Mouse (Mus musculus): Measurements from ENCODE around the gene Ppp1r2. TPM values are rescaled to one million over a fixed set of nuclear protein-coding genes. Genes with fewer than 3 reads are reported as not detected.

Ppp1r2 gene
- polyA plus RNA-seq, 1 experiment from 2014 or later: 90.5 TPM

DNA sequence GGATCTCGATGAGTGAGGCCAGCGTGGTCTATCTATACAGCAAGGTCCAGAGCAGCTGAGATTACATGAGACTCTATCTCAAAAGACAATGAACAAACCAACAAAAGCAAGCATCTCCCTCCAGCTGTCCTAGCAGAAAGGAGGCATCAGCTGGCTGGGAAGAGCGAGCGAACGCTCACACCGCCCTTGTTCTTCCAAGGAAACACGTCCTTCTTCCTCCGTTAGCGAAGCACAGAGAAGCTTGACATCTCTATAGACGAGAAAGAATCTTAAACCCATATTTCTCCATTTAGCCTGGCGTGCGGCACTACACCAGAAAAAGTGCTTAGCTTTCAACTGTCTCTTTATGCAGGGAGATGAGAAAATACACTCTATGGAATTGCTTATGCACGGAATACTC, 26.4 kb downstream of the Ppp1r2 start:
- Histone ChIP-seq H3K27ac (ENCODE audit: low read depth, low read length) (no peak overlapping the region), H3K9me3 (replicated peaks; ENCODE audit: control insufficient read depth, low read length) (no peaks in the 10 kb centered on the region), H3K4me1 (ENCODE audit: control insufficient read depth, insufficient read depth, low read length) (no peaks in the 10 kb centered on the region)

DNA sequence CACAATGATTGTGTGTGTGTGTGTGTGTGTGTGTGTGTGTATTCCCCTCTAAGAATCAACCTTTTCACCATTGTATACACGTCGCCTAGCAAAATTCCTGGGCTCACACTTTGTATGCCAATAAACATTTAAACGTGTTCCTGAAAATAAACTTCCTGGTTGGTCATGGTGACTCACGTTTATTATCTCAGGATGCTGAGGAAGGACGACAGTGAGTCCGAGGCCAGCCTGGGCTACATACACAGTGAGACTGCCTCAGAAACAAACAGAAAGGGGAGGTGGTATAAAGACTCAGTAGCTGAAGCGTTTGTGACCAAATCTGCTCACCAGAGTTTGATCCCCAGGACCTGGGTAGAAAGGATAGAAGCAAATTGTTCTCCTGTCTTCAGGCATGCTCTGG, 27.6 kb downstream of the Ppp1r2 start:
- no peak overlapping the region for H3K4me3 ChIP-seq (ENCODE audit: low read depth, low read length)

More for the DNA sequence above, 26.4 kb downstream of the Ppp1r2 start:
- DNase-seq (ENCODE audit: low spot score) (no peak), ATAC-seq (no peak)
- Histone ChIP-seq H3K9ac (ENCODE audit: low read length) (no peak overlapping the region), H3K36me3 (ENCODE audit: control insufficient read depth, insufficient read depth, low read length) (peaks cover 10% of the 10 kb centered on the region), H3K27me3 (replicated peaks; ENCODE audit: control insufficient read depth, insufficient read depth, low read length) (no peaks in the 10 kb centered on the region), H3K4me3 (ENCODE audit: low read depth, low read length) (no peak overlapping the region), H3K4me2 (ENCODE audit: low read length) (no peak overlapping the region)
- WGBS: 91% methylated on average over 13 of the region's 13 CpGs

DNA sequence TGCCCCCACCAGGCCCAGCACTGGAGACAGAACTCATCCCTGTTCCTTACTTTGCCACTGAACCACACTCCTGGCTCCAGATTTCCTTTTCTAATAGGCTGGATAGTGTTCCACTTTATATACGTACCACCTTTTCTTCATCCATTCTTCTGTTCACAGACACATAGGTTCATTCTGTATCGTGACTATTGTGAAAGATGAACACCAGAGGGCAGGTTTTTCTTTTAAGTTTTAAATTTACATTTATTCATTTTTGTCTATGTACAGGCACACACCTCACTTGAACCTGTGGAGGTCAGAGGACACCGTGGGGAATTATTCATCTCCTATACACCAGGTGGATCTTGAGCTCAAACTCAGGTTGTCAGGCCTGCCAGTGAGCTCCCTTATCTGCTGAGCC, 31.0 kb downstream of the Ppp1r2 start:
- 88% methylated on average over 3 of the region's 3 CpGs for WGBS
- DNase-seq (ENCODE audit: low spot score): no peak
- no peak overlapping the region for H3K4me2 ChIP-seq (ENCODE audit: low read length)

More for the DNA sequence above, 27.6 kb downstream of the Ppp1r2 start:
- H3K4me2 ChIP-seq (ENCODE audit: low read length): no peak overlapping the region
- no peak for ATAC-seq
- no peak overlapping the region for H3K9ac ChIP-seq (ENCODE audit: low read length)
- no peaks in the 10 kb centered on the region for H3K4me1 ChIP-seq (ENCODE audit: control insufficient read depth, insufficient read depth, low read length)
- H3K36me3 ChIP-seq (ENCODE audit: control insufficient read depth, insufficient read depth, low read length): peaks cover 6% of the 10 kb centered on the region; the same call in 1 of the 2 replicates
- H3K27ac ChIP-seq (ENCODE audit: low read depth, low read length): no peak overlapping the region
- no peaks in the 10 kb centered on the region for H3K9me3 ChIP-seq (replicated peaks; ENCODE audit: control insufficient read depth, low read length)
- no peaks in the 10 kb centered on the region for H3K27me3 ChIP-seq (replicated peaks; ENCODE audit: control insufficient read depth, insufficient read depth, low read length)
- 83% methylated on average over 7 of the region's 7 CpGs for WGBS
- no peak for DNase-seq (ENCODE audit: low spot score)

GRCm38 (mm10) chr16:31241433-31241832, 33.6 kb downstream of the Ppp1r2 start:
- no peak overlapping the region for H3K4me2 ChIP-seq (ENCODE audit: low read length)
- 88% methylated on average over 9 of the region's 9 CpGs for WGBS
- H3K9me3 ChIP-seq (replicated peaks; ENCODE audit: control insufficient read depth, low read length): no peaks in the 10 kb centered on the region
- no peak overlapping the region for H3K27ac ChIP-seq (ENCODE audit: low read depth, low read length)
- ATAC-seq: no peak
- no peaks in the 10 kb centered on the region for H3K36me3 ChIP-seq (ENCODE audit: control insufficient read depth, insufficient read depth, low read length)
- H3K4me3 ChIP-seq (ENCODE audit: low read depth, low read length): no peak overlapping the region
- H3K27me3 ChIP-seq (replicated peaks; ENCODE audit: control insufficient read depth, insufficient read depth, low read length): no peaks in the 10 kb centered on the region
- H3K4me1 ChIP-seq (ENCODE audit: control insufficient read depth, insufficient read depth, low read length): no peaks in the 10 kb centered on the region
- no peak overlapping the region for H3K9ac ChIP-seq (ENCODE audit: low read length)
- DNase-seq (ENCODE audit: low spot score): no peak

More for the DNA sequence above, 31.0 kb downstream of the Ppp1r2 start:
- Histone ChIP-seq H3K9me3 (replicated peaks; ENCODE audit: control insufficient read depth, low read length) (no peaks in the 10 kb centered on the region), H3K4me3 (ENCODE audit: low read depth, low read length) (no peak overlapping the region), H3K27ac (ENCODE audit: low read depth, low read length) (no peak overlapping the region), H3K27me3 (replicated peaks; ENCODE audit: control insufficient read depth, insufficient read depth, low read length) (no peaks in the 10 kb centered on the region), H3K9ac (ENCODE audit: low read length) (no peak overlapping the region), H3K4me1 (ENCODE audit: control insufficient read depth, insufficient read depth, low read length) (no peaks in the 10 kb centered on the region), H3K36me3 (ENCODE audit: control insufficient read depth, insufficient read depth, low read length) (no peaks in the 10 kb centered on the region)
- no peak for ATAC-seq

- no peaks in the 10 kb centered on the region for H3K4me1 ChIP-seq (ENCODE audit: control insufficient read depth, insufficient read depth, low read length)
- no peak overlapping the region for H3K9ac ChIP-seq (ENCODE audit: low read length)
- no peak overlapping the region for H3K27ac ChIP-seq (ENCODE audit: low read depth, low read length)
- H3K36me3 ChIP-seq (ENCODE audit: control insufficient read depth, insufficient read depth, low read length): no peaks in the 10 kb centered on the region
- no peak overlapping the region for H3K4me3 ChIP-seq (ENCODE audit: low read depth, low read length)
- no peak overlapping the region for H3K4me2 ChIP-seq (ENCODE audit: low read length)
- no peaks in the 10 kb centered on the region for H3K9me3 ChIP-seq (replicated peaks; ENCODE audit: control insufficient read depth, low read length)
- DNase-seq (ENCODE audit: low spot score) (no peak), ATAC-seq (no peak)
- 91% methylated on average over 8 of the region's 8 CpGs for WGBS
- no peaks in the 10 kb centered on the region for H3K27me3 ChIP-seq (replicated peaks; ENCODE audit: control insufficient read depth, insufficient read depth, low read length)
These were observed 34.5 kb downstream of the Ppp1r2 start for GRCm38 (mm10) chr16:31240569-31240968.

DNA sequence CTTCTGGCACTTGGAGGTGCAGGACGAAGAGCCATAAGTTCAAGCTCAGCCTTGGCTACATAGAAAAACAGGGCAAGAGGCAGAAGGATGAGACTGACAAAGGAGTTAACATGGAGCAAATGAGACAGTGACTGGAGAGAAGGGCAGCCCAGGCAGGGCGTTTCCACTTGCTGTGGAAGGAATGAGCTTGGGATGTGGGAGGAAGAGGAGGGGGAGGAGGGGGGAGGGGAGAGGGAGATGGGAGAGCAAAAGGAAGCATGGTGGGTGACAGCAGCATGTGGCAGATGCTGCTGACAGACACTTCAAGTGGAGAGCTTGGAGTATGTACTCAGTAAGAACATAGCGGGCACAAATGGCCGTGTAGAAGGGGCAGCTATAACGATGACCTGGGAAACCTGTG, 36.8 kb downstream of the Ppp1r2 start:
- Histone ChIP-seq H3K36me3 (ENCODE audit: control insufficient read depth, insufficient read depth, low read length) (no peaks in the 10 kb centered on the region), H3K4me2 (ENCODE audit: low read length) (no peak overlapping the region), H3K9ac (ENCODE audit: low read length) (no peak overlapping the region), H3K27me3 (replicated peaks; ENCODE audit: control insufficient read depth, insufficient read depth, low read length) (no peaks in the 10 kb centered on the region), H3K27ac (ENCODE audit: low read depth, low read length) (no peak overlapping the region), H3K9me3 (replicated peaks; ENCODE audit: control insufficient read depth, low read length) (no peaks in the 10 kb centered on the region), H3K4me1 (ENCODE audit: control insufficient read depth, insufficient read depth, low read length) (peaks cover 8% of the 10 kb centered on the region), H3K4me3 (ENCODE audit: low read depth, low read length) (no peak overlapping the region)
- ATAC-seq (no peak), DNase-seq (ENCODE audit: low spot score) (no peak)
- WGBS: 78% methylated on average over 5 of the region's 5 CpGs

DNA sequence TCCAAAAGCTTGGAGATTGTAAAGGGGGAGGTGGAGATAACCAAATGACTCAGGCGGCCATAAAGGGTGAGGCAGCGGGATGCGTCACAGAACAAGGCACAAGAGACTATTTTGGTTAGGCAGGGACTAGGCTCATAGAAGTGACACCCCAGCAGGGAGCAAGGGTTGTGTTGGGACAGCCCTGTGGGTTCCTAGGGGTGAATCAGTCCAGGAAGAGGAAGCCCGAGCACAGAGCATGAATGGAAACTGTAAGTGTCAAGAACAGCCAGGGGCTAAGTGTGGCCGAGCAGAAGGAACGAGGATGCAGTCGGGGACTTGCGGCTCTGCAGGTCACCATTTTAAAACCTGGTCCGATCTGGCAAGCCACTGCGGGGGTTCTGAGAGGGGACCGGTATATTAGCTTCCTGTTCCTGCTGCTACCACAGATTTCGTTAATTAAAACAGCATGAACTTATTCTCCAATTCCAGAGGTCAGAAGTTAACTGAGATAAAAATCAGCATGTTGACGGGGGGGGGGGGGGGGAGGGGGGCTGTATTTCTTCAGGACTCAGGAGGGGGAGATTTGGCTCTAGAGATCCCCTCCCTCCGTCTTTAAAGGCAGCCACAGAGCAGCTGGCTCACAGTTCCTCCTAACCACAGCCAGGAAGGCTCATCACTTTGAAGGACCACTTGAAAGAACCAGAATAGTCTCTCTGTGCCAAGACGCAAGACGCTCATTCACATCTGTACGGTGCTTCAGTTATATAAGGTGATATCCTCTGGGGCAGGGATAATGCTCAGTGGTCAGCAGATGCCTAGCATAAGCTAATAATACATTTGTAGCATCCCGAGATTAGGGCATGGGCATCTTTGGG, 39.4 kb downstream of the Ppp1r2 start:
- H3K27me3 ChIP-seq (replicated peaks; ENCODE audit: control insufficient read depth, insufficient read depth, low read length): no peaks in the 10 kb centered on the region
- H3K4me1 ChIP-seq (ENCODE audit: control insufficient read depth, insufficient read depth, low read length): peaks cover 8% of the 10 kb centered on the region
- DNase-seq (ENCODE audit: low spot score) (no peak), ATAC-seq (no peak)
- no peak overlapping the region for H3K27ac ChIP-seq (ENCODE audit: low read depth, low read length)
- no peak overlapping the region for H3K4me2 ChIP-seq (ENCODE audit: low read length)
- no peaks in the 10 kb centered on the region for H3K36me3 ChIP-seq (ENCODE audit: control insufficient read depth, insufficient read depth, low read length)
- H3K9me3 ChIP-seq (replicated peaks; ENCODE audit: control insufficient read depth, low read length): no peaks in the 10 kb centered on the region
- no peak overlapping the region for H3K9ac ChIP-seq (ENCODE audit: low read length)
- H3K4me3 ChIP-seq (ENCODE audit: low read depth, low read length): no peak overlapping the region
- WGBS: 39% methylated on average over 17 of the region's 18 CpGs

- Histone ChIP-seq H3K9me3 (replicated peaks; ENCODE audit: control insufficient read depth, low read length) (no peaks in the 10 kb centered on the region), H3K4me3 (ENCODE audit: low read depth, low read length) (no peak overlapping the region), H3K27me3 (replicated peaks; ENCODE audit: control insufficient read depth, insufficient read depth, low read length) (no peaks in the 10 kb centered on the region), H3K4me1 (ENCODE audit: control insufficient read depth, insufficient read depth, low read length) (peaks cover 8% of the 10 kb centered on the region), H3K4me2 (ENCODE audit: low read length) (no peak overlapping the region), H3K36me3 (ENCODE audit: control insufficient read depth, insufficient read depth, low read length) (no peaks in the 10 kb centered on the region), H3K27ac (ENCODE audit: low read depth, low read length) (no peak overlapping the region), H3K9ac (ENCODE audit: low read length) (no peak overlapping the region)
- DNase-seq (ENCODE audit: low spot score) (no peak), ATAC-seq (no peak)
- 84% methylated on average over 12 of the region's 12 CpGs for WGBS
These were observed 40.1 kb downstream of the Ppp1r2 start for GRCm38 (mm10) chr16:31234808-31235456.

- WGBS: 12% methylated on average over 3 of the region's 3 CpGs
- ATAC-seq: no peak
These were observed 40.7 kb downstream of the Ppp1r2 start for GRCm38 (mm10) chr16:31234356-31234755.

More at GRCm38 (mm10) chr16:31234356-31234755, 40.7 kb downstream of the Ppp1r2 start:
- H3K4me2 ChIP-seq (ENCODE audit: low read length): no peak overlapping the region
- DNase-seq (ENCODE audit: low spot score): peak; percentile 11
- H3K9ac ChIP-seq (ENCODE audit: low read length): no peak overlapping the region
- H3K36me3 ChIP-seq (ENCODE audit: control insufficient read depth, insufficient read depth, low read length): no peaks in the 10 kb centered on the region
- H3K4me1 ChIP-seq (ENCODE audit: control insufficient read depth, insufficient read depth, low read length): peaks cover 8% of the 10 kb centered on the region
- H3K4me3 ChIP-seq (ENCODE audit: low read depth, low read length): no peak overlapping the region
- H3K27me3 ChIP-seq (replicated peaks; ENCODE audit: control insufficient read depth, insufficient read depth, low read length): no peaks in the 10 kb centered on the region
- H3K9me3 ChIP-seq (replicated peaks; ENCODE audit: control insufficient read depth, low read length): no peaks in the 10 kb centered on the region
- H3K27ac ChIP-seq (ENCODE audit: low read depth, low read length): no peak overlapping the region
